Mouse (Mus musculus): ENCODE results near the gene Styxl1.

GRCm38 (mm10) chr5:135697711-135698111 lies 80.5 kb downstream of the Styxl1 start:
- TF ChIP-seq POLR2A (IDR thresholded peaks at IDR 0.05; ENCODE audit: control insufficient read depth in 1 of 2, insufficient read depth in 1 of 2, low read depth in 1 of 2, low read length in 2 of 2, poor library complexity in 1 of 2) (no peak), ZC3H11A (IDR thresholded peaks at IDR 0.05; ENCODE audit: low read depth, low read length) (no peak), CTCF (IDR thresholded peaks at IDR 0.05 in 2 of 3, conservative IDR thresholded peaks at IDR 0.05 in 1 of 3; ENCODE audit: control insufficient read depth in 1 of 3, insufficient read depth in 1 of 3, low read depth in 2 of 3, low read length in 3 of 3, poor library complexity in 1 of 3, severe bottlenecking in 1 of 3) (no peak), MAX (IDR thresholded peaks at IDR 0.05; ENCODE audit: low read length) (no peak), UBTF (IDR thresholded peaks at IDR 0.05; ENCODE audit: borderline replicate concordance, insufficient read depth, low read depth, low read length) (no peak), BHLHE40 (IDR thresholded peaks at IDR 0.05; ENCODE audit: borderline replicate concordance, low read depth, low read length) (no peak), ZKSCAN1 (IDR thresholded peaks at IDR 0.05; ENCODE audit: low read depth, low read length) (no peak), POLR2AphosphoS5 (IDR thresholded peaks at IDR 0.05; ENCODE audit: borderline replicate concordance, low read depth, low read length) (no peak), MYB (IDR thresholded peaks at IDR 0.05; ENCODE audit: low read depth, low read length) (no peak), ZNF384 (IDR thresholded peaks at IDR 0.05; ENCODE audit: low read depth, low read length) (no peak), EP300 (IDR thresholded peaks at IDR 0.05; ENCODE audit: low read depth in 1 of 2, low read length in 2 of 2) (peak; percentile 20 to 64; a peak in 2 of 4 replicates), KAT2A (conservative IDR thresholded peaks at IDR 0.05; ENCODE audit: low read depth, low read length) (0 out of 2 replicates have a peak, but pooled peaks have one; percentile 14)

All from MEL (cell line).